Mouse (Mus musculus) megakaryocyte, embryonic 14.5 days (primary cell): ENCODE measurements around the gene Plekho1.

Source experiments
- FLI1 ChIP-seq: IDR thresholded peaks from 2 replicates; pipeline ENCODE4 v1.6.1; 2012; ENCODE audit warnings: low read length, inconsistent platforms, mixed read lengths
- GATA1 ChIP-seq: IDR thresholded peaks from 3 replicates; pipeline ENCODE4 v1.6.1; 2012; ENCODE audit warnings: mixed read lengths, low read length, inconsistent platforms, borderline replicate concordance

DNA sequence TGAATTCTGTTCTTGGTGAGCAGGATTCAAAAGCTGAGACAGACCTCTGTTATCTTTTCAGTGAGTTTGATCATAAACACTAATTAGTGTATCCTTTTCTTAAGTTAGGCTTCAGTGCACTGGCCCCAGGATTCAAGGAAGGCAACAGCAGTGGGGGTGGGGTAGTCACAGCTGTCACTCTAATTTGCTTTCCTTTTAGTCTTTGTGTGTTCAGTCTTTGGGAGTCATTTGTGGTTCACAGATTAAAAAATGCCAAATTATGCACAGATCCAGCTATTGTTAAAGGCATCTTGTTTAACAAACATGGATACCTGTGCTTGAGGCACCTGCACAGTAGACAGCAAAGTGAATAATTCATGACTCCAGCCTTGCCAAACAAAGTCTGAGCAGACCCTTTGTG is 42.8 kb downstream of the Plekho1 start:
- TF ChIP-seq GATA1 (no peak), FLI1 (no peak)
